Mouse (Mus musculus): Measurements from ENCODE around the gene Stox2. TPM values are rescaled to one million over a fixed set of nuclear protein-coding genes. Genes with fewer than 3 reads are reported as not detected.
A peak's percentile ranks its signal among the peaks of the same experiment; 100 is the strongest.

Stox2 gene
- polyA plus RNA-seq, 1 experiment from 2014 or later = 0.54 TPM

- H3K27ac ChIP-seq (ENCODE audit: low read depth) = no peak overlapping the region
- no peaks in the 10 kb centered on the region for H3K4me1 ChIP-seq (ENCODE audit: insufficient read depth)
- no peak for TF ChIP-seq CTCF (IDR thresholded peaks at IDR 0.05; ENCODE audit: low read depth)
- 85% methylated on average over 10 of the region's 10 CpGs for WGBS (ENCODE audit: insufficient replicate concordance)
- no peak overlapping the region for H3K4me2 ChIP-seq (ENCODE audit: low read depth, low read length)
- DNase-seq (no peak), ATAC-seq (no peak)
- H3K9me3 ChIP-seq (ENCODE audit: low read length) = no peaks in the 10 kb centered on the region
- no peaks in the 10 kb centered on the region for H3K27me3 ChIP-seq (ENCODE audit: insufficient read depth, low read length)
- no peak overlapping the region for H3K4me3 ChIP-seq (ENCODE audit: low read depth, low read length)
- H3K9ac ChIP-seq (replicated peaks) = no peak overlapping the region
- no peaks in the 10 kb centered on the region for H3K36me3 ChIP-seq (replicated peaks; ENCODE audit: insufficient read depth, low read length)
Observed at GRCm38 (mm10) chr8:47391844-47392243, 54.3 kb downstream of the Stox2 start.

- no peak overlapping the region for H3K9ac ChIP-seq (replicated peaks)
- DNase-seq = no peak
Observed at GRCm38 (mm10) chr8:47389430-47389829, 56.7 kb downstream of the Stox2 start.

GRCm38 (mm10) chr8:47388171-47388570 is 58.0 kb downstream of the Stox2 start:
- Histone ChIP-seq H3K4me1 (ENCODE audit: insufficient read depth) (no peaks in the 10 kb centered on the region), H3K27me3 (ENCODE audit: insufficient read depth, low read length) (no peaks in the 10 kb centered on the region), H3K4me2 (ENCODE audit: low read depth, low read length) (no peak overlapping the region), H3K36me3 (replicated peaks; ENCODE audit: insufficient read depth, low read length) (no peaks in the 10 kb centered on the region), H3K9me3 (ENCODE audit: low read length) (no peaks in the 10 kb centered on the region), H3K27ac (ENCODE audit: low read depth) (no peak overlapping the region), H3K4me3 (ENCODE audit: low read depth, low read length) (no peak overlapping the region), H3K9ac (replicated peaks) (no peak overlapping the region)
- ATAC-seq (no peak), DNase-seq (no peak)
- no peak for TF ChIP-seq EP300 (IDR thresholded peaks at IDR 0.05; ENCODE audit: low read depth)
- 68% methylated on average over 12 of the region's 12 CpGs for WGBS (ENCODE audit: insufficient replicate concordance)

More at GRCm38 (mm10) chr8:47389430-47389829, 56.7 kb downstream of the Stox2 start:
- WGBS (ENCODE audit: insufficient replicate concordance) = 60% methylated on average over 3 of the region's 3 CpGs
- TF ChIP-seq CTCF (IDR thresholded peaks at IDR 0.05; ENCODE audit: low read depth) = no peak
- no peak for TF ChIP-seq EP300 (IDR thresholded peaks at IDR 0.05; ENCODE audit: low read depth)
- no peaks in the 10 kb centered on the region for H3K9me3 ChIP-seq (ENCODE audit: low read length)
- no peak overlapping the region for H3K27ac ChIP-seq (ENCODE audit: low read depth)
- ATAC-seq = no peak
- H3K4me3 ChIP-seq (ENCODE audit: low read depth, low read length) = no peak overlapping the region
- H3K36me3 ChIP-seq (replicated peaks; ENCODE audit: insufficient read depth, low read length) = no peaks in the 10 kb centered on the region
- H3K4me1 ChIP-seq (ENCODE audit: insufficient read depth) = no peaks in the 10 kb centered on the region
- no peak overlapping the region for H3K4me2 ChIP-seq (ENCODE audit: low read depth, low read length)
- no peaks in the 10 kb centered on the region for H3K27me3 ChIP-seq (ENCODE audit: insufficient read depth, low read length)

- H3K27ac ChIP-seq (ENCODE audit: low read depth) = no peak overlapping the region
- H3K9ac ChIP-seq (replicated peaks) = no peak overlapping the region
- no peaks in the 10 kb centered on the region for H3K36me3 ChIP-seq (replicated peaks; ENCODE audit: insufficient read depth, low read length)
- TF ChIP-seq EP300 (IDR thresholded peaks at IDR 0.05; ENCODE audit: low read depth) = no peak
- peak; percentile 48 for TF ChIP-seq CTCF (IDR thresholded peaks at IDR 0.05; ENCODE audit: low read depth)
- ATAC-seq (no peak), DNase-seq (no peak)
- H3K4me3 ChIP-seq (ENCODE audit: low read depth, low read length) = no peak overlapping the region
- 58% methylated on average over 1 of the region's 1 CpGs for WGBS (ENCODE audit: insufficient replicate concordance)
- no peaks in the 10 kb centered on the region for H3K27me3 ChIP-seq (ENCODE audit: insufficient read depth, low read length)
- H3K4me1 ChIP-seq (ENCODE audit: insufficient read depth) = no peaks in the 10 kb centered on the region
- H3K4me2 ChIP-seq (ENCODE audit: low read depth, low read length) = no peak overlapping the region
- H3K9me3 ChIP-seq (ENCODE audit: low read length) = no peaks in the 10 kb centered on the region
Observed at GRCm38 (mm10) chr8:47385810-47386209, 60.4 kb downstream of the Stox2 start.

- H3K27me3 ChIP-seq (ENCODE audit: insufficient read depth, low read length) = no peaks in the 10 kb centered on the region
- H3K4me3 ChIP-seq (ENCODE audit: low read depth, low read length) = no peak overlapping the region
- TF ChIP-seq EP300 (IDR thresholded peaks at IDR 0.05; ENCODE audit: low read depth) (no peak), CTCF (IDR thresholded peaks at IDR 0.05; ENCODE audit: low read depth) (no peak)
- DNase-seq = no peak
- no peaks in the 10 kb centered on the region for H3K36me3 ChIP-seq (replicated peaks; ENCODE audit: insufficient read depth, low read length)
- ATAC-seq = no peak
- no peak overlapping the region for H3K4me2 ChIP-seq (ENCODE audit: low read depth, low read length)
- H3K27ac ChIP-seq (ENCODE audit: low read depth) = no peak overlapping the region
- H3K9ac ChIP-seq (replicated peaks) = no peak overlapping the region
- H3K9me3 ChIP-seq (ENCODE audit: low read length) = no peaks in the 10 kb centered on the region
- H3K4me1 ChIP-seq (ENCODE audit: insufficient read depth) = no peaks in the 10 kb centered on the region
- 90% methylated on average over 5 of the region's 5 CpGs for WGBS (ENCODE audit: insufficient replicate concordance)
Observed at GRCm38 (mm10) chr8:47384151-47384550, 62.0 kb downstream of the Stox2 start.

GRCm38 (mm10) chr8:47383632-47384031 is 62.5 kb downstream of the Stox2 start:
- H3K4me3 ChIP-seq (ENCODE audit: low read depth, low read length) = no peak overlapping the region
- H3K9me3 ChIP-seq (ENCODE audit: low read length) = no peaks in the 10 kb centered on the region
- H3K4me2 ChIP-seq (ENCODE audit: low read depth, low read length) = no peak overlapping the region
- H3K27me3 ChIP-seq (ENCODE audit: insufficient read depth, low read length) = no peaks in the 10 kb centered on the region
- no peaks in the 10 kb centered on the region for H3K4me1 ChIP-seq (ENCODE audit: insufficient read depth)
- WGBS (ENCODE audit: insufficient replicate concordance) = 64% methylated on average over 9 of the region's 9 CpGs
- no peaks in the 10 kb centered on the region for H3K36me3 ChIP-seq (replicated peaks; ENCODE audit: insufficient read depth, low read length)
- H3K27ac ChIP-seq (ENCODE audit: low read depth) = no peak overlapping the region
- no peak for ATAC-seq
- TF ChIP-seq EP300 (IDR thresholded peaks at IDR 0.05; ENCODE audit: low read depth) = no peak
- no peak for TF ChIP-seq CTCF (IDR thresholded peaks at IDR 0.05; ENCODE audit: low read depth)
- no peak overlapping the region for H3K9ac ChIP-seq (replicated peaks)
- DNase-seq = no peak

GRCm38 (mm10) chr8:47381216-47381615 is 64.9 kb downstream of the Stox2 start:
- no peak overlapping the region for H3K4me2 ChIP-seq (ENCODE audit: low read depth, low read length)
- H3K9me3 ChIP-seq (ENCODE audit: low read length) = no peaks in the 10 kb centered on the region
- no peaks in the 10 kb centered on the region for H3K27me3 ChIP-seq (ENCODE audit: insufficient read depth, low read length)
- no peak overlapping the region for H3K4me3 ChIP-seq (ENCODE audit: low read depth, low read length)
- no peaks in the 10 kb centered on the region for H3K4me1 ChIP-seq (ENCODE audit: insufficient read depth)
- DNase-seq = no peak
- H3K9ac ChIP-seq (replicated peaks) = no peak overlapping the region
- no peaks in the 10 kb centered on the region for H3K36me3 ChIP-seq (replicated peaks; ENCODE audit: insufficient read depth, low read length)
- WGBS (ENCODE audit: insufficient replicate concordance) = 67% methylated on average over 3 of the region's 3 CpGs
- TF ChIP-seq EP300 (IDR thresholded peaks at IDR 0.05; ENCODE audit: low read depth) (no peak), CTCF (IDR thresholded peaks at IDR 0.05; ENCODE audit: low read depth) (no peak)
- H3K27ac ChIP-seq (ENCODE audit: low read depth) = no peak overlapping the region
- ATAC-seq = no peak

All from liver, postnatal 0 days (tissue).